Mouse (Mus musculus) yolk sac, embryonic 10.5 days (tissue): ENCODE measurements at regions not wholly inside any gene's neighbourhood (a gene's known extent, or its start where the extent isn't known, plus 50 kb on each side); places are given as distances from the start of the nearest gene placed in this dataset.
A peak's percentile ranks its signal among the peaks of the same experiment; 100 is the strongest.

ENCODE experiments used
- DNase-seq: peaks from one replicate; pipeline ENCODE4 v3.0.0-alpha.2; 2017; ENCODE audit warnings: low spot score

- no peak for DNase-seq
Measured at GRCm38 (mm10) chr8:125367374-125367773, 202.2 kb downstream of the Sipa1l2 start.

- no peak for DNase-seq
Measured at GRCm38 (mm10) chr8:125365004-125365403, 204.6 kb downstream of the Sipa1l2 start.

DNA sequence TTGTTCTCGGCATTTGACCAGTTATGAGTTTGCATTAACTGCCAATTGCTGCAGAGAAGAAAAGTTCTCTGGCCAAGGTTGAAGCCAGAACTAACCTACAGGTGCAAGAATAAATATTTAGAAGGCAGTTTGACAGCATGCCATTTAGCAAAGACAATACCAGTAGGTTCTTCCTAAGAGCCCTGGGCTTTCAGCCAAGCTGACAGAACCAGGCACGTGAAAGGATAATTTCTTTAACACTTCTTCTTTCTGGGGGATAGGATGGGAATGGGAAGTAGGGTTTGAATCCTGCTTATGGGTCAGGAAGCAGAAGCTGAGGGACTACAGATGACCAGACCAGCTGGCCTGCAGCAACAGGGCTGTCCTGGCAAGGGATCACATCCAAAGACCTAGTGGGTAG, 210.2 kb downstream of the Sipa1l2 start:
- DNase-seq = no peak

- no peak for DNase-seq
Measured at GRCm38 (mm10) chr8:125357759-125358158, 211.8 kb downstream of the Sipa1l2 start.

DNA sequence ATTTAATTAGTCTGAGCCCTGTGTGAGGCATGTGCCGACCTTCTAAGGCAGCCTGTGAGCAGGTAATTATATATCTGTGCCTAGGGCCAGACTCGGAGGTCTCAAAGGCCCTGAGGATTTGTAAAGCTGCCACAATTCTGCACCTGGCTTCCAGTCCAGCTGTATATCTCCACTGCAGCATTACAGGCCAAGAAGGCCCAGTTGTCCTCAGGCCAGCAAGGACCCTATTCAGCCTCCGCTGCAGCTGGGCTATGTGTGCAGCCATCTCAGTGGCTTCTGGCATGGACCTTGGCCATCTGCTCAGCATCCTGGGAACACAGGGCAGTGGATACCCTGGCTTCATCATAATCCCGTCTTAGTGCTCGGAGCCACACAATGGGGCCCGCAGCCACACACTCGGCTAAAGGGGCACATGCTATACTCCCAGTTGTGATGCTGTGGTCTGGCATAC, 214.5 kb downstream of the Sipa1l2 start:
- DNase-seq = no peak

- no peak for DNase-seq
Measured at GRCm38 (mm10) chr8:125352276-125352675, 217.3 kb downstream of the Sipa1l2 start.

GRCm38 (mm10) chr8:125351486-125352032, 218.0 kb downstream of the Sipa1l2 start:
- no peak for DNase-seq

DNA sequence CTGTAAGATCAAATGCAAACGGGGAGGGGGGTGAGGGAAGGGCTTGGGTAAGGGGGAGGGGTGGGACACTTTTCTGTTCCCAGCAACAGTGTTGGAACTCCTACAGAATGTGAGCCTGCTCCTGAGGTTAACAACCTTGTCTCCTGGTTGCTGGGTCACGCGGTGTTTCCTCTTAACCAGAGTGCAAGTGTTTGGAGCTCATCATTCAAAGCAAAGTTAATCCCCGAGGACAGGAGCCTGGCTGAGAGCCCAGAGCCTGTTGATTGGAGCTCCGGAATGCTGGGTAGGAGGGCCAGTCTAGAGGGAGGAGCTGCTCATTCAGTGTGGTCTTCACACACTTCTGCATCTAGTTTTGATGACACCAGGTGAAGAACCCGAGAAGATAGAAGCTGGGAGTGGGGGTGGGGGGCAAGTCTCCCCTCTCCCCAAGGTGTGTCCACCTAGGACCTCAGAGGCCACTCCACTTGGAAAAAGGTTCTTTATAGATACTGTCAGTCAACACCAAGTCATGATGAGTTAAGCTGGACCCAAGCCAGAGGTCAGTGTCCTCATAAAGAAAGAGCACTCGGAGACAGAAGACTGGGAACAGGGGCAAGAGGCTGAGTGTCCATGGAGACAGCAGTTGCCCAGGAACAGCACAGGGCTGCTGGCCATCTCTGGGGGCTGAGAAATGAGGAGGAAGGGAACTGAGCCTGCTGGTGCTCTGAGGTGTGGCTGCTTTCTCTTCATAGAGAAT, 220.2 kb downstream of the Sipa1l2 start:
- DNase-seq = peak; percentile 89

GRCm38 (mm10) chr8:125346182-125346581, 223.4 kb downstream of the Sipa1l2 start:
- DNase-seq = no peak

GRCm38 (mm10) chr8:125345571-125345970, 224.0 kb downstream of the Sipa1l2 start:
- no peak for DNase-seq

DNA sequence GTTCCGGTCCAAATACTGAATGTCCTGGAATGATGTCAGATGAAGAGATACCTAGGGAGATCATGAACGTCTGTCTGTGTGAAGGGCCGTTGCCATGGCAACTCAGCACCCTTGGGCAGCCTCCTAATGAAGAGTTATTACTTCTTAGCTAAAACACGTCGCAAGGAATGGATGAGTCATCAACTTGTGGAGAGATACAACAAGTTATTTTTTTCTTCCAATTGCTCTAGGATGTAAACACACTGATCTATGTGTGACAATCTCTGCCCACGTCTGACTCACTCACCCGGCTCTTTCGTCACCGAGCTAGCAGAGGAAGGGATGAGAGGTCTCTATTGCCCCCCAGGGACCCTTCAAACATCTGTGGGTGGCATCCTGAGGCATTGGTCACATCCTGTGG, 225.7 kb downstream of the Sipa1l2 start:
- no peak for DNase-seq

- no peak for DNase-seq
Measured at GRCm38 (mm10) chr8:125342521-125342920, 227.1 kb downstream of the Sipa1l2 start.

DNA sequence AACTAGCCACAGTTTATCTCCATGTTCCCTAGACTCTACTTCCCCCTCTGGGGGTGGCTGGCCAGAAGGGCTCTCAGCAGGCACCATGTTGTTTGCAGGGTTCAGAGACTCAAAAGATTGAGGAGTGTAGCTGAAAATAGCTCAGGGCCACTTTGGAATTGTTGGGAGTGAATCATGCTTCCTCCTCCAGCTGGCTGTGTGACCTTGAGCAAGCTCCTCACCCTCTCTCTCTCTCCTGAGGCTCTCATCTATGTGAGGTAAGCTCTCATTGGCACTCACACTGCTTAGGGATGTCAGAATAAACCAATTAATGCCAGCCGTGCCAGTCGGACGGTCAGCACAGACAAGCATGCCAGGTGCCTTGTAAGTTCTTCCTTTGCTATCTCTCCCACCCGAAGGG, 228.0 kb downstream of the Sipa1l2 start:
- DNase-seq = no peak

DNA sequence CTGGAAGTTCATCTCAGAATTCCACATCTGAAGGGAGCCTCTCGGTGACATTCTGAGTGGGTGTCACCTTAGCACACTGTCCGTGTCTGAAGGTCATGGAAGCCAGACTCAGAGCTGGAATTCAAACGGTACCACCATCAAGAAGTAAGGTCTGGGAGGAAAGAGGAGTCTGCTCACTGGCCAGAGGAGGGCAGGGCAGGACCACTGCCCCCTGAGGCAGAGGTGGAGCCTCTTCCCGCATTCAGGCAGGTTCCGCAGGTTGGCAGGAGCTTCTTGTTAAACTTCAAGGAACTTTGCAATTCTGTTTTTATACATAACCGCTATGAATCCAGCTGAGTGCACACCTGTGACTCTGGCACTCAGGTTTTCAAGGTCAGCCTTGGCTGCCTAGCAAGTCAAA, 231.4 kb downstream of the Sipa1l2 start:
- no peak for DNase-seq

DNA sequence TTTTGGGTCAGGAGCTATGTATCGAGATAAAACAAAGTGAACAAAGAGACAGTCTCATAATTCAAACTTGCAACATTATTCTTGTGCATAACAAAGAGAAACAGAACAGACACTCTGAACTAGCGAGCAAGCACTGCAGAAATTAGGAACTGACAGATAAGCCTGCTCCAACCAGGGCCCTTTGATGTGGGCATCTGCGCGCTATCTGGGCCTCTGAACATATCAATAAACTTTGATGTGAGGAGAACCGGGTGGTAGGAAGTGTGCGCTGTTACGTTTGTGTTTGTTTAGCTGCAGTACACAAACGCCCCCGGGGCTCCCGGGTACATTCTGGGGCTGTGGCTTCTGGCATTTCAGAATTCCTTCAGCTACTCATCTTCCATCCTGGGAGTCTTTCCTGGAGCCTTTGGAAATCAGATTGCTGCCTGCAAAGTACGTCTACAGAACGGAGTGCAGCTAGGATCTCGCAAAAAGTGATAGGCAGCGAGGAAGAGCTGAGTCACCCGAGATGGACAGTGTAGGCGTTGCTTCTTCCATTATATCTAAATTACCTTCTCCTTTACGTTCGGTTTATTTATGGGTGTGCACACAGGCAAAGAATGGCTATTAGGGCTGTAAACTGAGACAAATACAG, 232.0 kb downstream of the Sipa1l2 start:
- DNase-seq = no peak

GRCm38 (mm10) chr8:125336799-125337198, 232.8 kb downstream of the Sipa1l2 start:
- DNase-seq = no peak

GRCm38 (mm10) chr8:125335575-125336370, 233.8 kb downstream of the Sipa1l2 start:
- DNase-seq = no peak

- DNase-seq = no peak
Measured at GRCm38 (mm10) chr8:125335171-125335570, 234.4 kb downstream of the Sipa1l2 start.

DNA sequence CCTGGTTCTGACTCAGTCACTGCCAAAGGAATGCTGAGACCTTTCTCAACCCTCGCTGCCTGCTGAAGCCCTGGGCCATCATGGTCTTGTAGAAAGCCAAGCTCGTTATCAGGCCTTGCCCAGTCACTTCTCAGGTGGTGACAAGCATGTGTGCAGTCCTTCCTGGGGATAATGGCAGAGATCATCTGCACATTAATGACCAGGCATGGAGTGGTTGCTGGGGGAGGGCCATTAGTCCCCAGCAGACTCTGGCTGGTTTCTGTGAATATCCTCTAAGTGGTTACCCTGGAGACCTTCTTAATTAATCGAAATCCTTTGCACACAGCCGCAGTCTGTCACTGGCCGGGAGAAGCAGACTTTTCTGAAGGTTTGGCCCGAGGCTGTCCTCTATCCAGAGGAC, 239.0 kb downstream of the Sipa1l2 start:
- no peak for DNase-seq

DNA sequence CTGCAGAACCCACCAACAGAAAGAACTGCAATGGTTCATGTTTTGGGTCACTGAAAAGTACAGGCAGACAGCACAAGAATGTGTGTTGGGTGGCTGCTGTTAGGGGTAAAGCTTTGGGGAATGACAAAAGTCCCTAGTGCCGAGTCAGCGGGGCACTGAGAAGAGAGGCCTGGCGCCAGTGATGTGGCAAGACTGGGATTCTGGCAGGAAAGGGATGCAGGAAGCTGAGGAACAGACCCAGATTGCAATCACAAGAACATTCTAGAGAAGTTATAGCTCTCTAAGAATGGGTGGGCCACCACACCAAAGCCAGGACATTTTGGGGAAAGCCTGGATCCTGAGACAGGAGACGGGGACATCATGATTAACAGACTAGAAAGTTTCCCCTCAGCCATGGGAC, 241.0 kb downstream of the Sipa1l2 start:
- DNase-seq = no peak

- no peak for DNase-seq
Measured at GRCm38 (mm10) chr8:125327551-125328262, 241.9 kb downstream of the Sipa1l2 start.

- DNase-seq = no peak
Measured at GRCm38 (mm10) chr8:125327006-125327405, 242.6 kb downstream of the Sipa1l2 start.
